Mouse (Mus musculus): ENCODE measurements around the gene Gkn1. TPM values are rescaled to one million over a fixed set of nuclear protein-coding genes. Genes with fewer than 3 reads are reported as not detected.
A peak's percentile ranks its signal among the peaks of the same experiment; 100 is the strongest.

Gkn1 gene
- total RNA-seq (2021), result under 1 TPM; 0.32 to 0.59 TPM

DNA sequence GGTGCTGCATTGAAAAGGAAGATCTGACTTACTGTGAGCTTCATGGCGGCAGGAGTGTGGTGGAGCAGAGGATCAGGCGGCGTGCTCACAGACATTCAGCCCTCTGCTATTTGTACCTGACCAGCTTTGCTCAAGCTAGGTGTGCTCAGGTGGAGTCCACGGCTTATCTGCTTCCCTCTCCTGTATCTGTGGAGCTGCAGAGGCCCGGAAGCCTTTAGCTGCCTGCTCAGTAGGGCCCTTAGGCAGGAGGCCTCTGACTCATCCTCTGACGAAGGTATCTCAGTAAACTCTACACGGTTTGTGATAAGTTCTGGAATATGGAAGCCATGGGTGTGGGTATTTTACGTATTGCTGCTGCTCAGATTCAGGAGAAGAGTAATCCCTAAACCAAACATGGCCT lies at the start of gene Gkn1:
Gene Gkn1, minus strand, starts transcription at position 114 of the 400 bp plus-strand sequence.
- intact Hi-C loops (cut with DNase I), result no loop called here
- DNase-seq (ENCODE audit: low spot score in 2 of 2), result no peak

DNA sequence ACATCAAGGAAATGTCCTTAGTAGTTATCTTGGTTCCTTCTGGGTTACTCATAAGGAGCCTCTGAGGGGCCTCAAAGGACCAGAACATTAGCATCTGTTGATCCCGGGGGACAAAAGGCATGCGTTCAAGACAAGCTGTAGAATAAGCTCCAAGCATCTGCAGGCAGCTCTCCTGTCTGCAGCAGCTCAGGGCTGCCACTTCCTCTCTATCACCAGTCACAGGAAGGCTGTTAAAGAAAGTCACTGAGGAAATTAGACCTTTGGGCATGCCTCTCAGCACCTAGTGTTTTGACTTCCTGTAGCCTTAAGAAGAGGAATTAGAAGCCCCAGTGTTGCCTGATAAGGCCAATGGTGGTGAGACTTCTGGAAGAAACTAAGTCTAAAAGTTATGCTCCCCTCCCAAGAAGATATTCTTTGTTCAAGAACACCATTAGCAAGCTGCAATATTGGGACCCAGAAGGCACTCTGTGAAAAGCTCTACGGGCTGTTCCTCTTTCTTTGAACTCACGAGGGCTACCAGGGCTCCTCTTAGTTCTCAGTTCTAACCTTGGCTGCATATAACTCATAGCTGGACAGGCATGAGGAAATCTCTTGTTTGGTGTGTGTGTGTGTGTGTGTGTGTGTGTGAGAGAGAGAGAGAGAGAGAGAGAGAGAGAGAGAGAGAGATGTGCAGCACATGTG lies 49.3 kb upstream of the Gkn1 start:
- no peak for DNase-seq (ENCODE audit: low spot score in 2 of 2)
- intact Hi-C loops (cut with DNase I), result loop anchor here (5.0 kb wide), 2 partner anchors 52 to 122 kb away; no protein-coding TSS in a partner anchor

DNA sequence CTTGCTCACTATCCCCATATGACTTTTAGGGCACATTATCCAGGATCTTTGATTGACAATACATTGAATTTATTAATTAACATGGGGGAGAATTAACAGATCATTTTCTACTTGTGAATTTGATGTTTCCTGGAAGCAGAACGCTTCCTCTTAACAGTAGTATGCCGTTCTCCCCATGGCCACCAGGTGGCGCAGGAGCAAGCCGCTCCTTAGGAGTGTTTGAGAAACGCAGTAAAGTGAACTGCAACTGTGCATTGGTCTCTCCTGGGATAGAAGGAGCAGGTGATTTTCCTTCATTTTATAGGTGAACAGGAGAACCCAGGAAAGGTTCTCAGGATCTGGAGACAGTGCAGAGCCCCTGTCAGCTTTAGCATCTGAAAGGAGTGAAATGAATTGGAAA lies 48.4 kb upstream of the Gkn1 start:
- peak; percentile 32 to 54 for DNase-seq (ENCODE audit: low spot score in 2 of 2)
- intact Hi-C loops (cut with DNase I), result loop anchor here (5.0 kb wide), 2 partner anchors 53 to 123 kb away; no protein-coding TSS in a partner anchor

DNA sequence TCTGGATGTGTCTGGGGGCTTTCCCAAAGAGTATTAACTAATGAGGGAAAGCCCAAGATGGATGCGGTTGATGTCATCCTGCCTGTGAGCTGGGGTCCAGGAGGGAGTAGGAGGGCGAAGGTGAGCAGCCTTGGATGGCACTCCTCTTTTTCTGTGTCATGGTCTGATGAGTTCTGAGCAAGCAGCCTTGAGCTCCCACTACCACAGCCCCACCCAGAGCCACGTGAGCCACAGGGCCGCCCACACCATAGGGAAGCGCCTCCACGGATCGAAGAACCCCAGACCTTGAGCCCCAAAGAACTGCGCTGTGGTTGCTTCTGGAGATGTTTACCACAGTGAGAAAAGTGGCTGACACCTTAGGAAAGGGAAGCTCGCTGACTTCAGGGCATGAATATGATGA lies 44.0 kb upstream of the Gkn1 start:
- intact Hi-C loops (cut with DNase I), result loop anchor here (5.0 kb wide), 2 partner anchors 58 to 128 kb away; no protein-coding TSS in a partner anchor
- no peak for DNase-seq (ENCODE audit: low spot score in 2 of 2)

DNA sequence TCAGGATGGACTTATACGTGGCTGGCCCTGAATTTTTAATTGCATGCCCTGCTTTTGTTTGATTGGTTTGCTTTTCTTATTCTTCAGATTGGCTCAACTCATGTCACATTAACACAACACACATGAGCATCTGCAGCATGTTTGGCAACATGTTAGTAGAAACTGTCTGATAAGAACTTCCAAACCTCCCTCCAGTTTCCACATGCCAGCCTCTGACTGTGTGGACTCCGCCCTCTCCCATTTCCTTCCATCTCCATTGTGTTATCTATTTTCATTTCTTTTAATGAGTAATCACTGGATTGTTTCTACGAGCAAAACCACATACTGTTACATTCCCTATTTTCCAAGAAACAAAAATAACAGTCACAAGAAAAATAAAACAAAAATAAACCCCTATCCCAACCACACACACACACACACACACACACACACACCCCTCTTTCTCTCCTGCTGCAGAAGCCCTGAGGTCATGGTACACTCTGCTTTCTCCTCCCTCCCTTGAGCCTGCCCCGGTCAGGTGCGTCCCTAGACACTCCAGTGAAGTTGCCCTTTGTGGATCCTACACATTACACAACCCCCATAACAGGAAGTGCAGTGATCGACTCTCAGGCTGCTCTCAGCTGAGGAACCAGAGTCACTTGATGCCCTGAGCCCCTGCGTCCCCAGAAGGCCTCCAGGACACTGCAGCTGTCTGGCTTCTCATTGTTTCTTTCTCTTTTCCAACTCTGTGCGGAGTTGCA lies 42.9 kb upstream of the Gkn1 start:
- intact Hi-C loops (cut with DNase I), result no loop called here
- DNase-seq (ENCODE audit: low spot score in 2 of 2), result no peak

DNA sequence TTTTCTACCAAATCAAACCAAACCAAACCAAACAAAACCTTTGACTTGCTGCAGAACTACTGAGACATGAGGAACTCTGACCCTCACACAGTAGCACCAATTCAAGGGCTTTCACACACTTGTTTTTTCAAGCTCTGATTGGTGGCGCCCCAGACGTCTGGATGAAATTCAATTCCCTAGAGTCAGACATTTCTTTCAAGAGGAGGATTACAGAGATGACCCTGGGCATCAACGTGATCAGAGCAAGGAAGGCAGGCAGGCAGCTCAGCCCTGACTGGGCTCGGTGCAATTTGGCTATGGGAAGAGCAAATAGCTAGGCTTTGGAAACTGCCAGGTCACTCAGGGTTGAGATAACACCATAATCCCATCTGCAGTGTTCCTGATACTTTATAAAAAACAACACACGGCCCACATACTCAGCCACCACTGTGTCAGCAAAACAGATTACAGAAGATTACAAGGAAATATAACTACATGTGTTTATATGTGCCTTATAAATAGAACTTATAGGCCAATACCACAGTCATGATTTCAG lies 38.8 kb upstream of the Gkn1 start:
- DNase-seq (ENCODE audit: low spot score in 2 of 2), result no peak
- intact Hi-C loops (cut with DNase I), result loop anchor here (5.0 kb wide), 1 partner anchor 52 kb away; the partner anchor contains the start of gene Antxr1

DNA sequence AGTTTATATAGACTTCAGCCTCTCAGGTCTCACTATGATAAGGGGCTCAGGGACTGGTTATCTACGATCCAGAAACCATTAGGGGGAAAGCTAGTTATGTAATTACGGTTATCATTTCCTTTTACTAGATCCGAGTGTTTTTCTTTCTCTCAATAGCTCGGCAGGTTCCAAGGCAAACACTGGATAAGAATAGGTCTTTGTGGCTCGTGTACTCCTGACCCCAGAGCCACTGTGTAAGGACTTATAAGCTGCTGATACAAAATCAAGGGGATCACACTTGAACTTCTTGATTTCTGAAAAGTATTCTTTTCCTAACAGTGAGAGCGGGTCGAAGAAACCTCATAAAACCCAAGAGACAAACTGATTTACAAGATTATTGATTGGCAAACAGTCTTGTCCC lies 38.1 kb upstream of the Gkn1 start, which contains the start of gene Gkn3:
Gene Gkn3, minus strand, starts transcription at position 59 of the 400 bp plus-strand sequence.
- intact Hi-C loops (cut with DNase I), result loop anchor here (5.0 kb wide), 1 partner anchor 52 kb away; the partner anchor contains the start of gene Antxr1
- DNase-seq (ENCODE audit: low spot score in 2 of 2), result no peak

DNA sequence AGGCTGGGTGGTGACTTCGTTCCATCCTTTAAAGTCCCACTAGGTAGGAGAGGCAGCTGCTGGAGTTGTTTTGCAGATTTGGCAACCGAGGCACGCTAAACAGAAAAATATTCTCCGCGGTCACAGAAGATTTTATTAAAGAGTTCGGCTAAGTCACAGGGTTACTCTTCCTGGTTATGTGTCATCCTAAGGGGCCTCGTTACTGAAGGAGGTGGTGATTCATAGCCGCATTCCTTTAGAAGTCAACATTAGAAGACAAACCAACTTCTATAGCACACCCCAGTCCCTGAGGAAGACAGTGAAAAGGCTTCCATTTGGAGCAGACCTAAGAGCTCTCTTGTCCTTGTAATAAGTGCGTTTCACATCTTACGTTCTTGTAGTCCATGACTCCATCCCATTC lies 35.9 kb upstream of the Gkn1 start:
- intact Hi-C loops (cut with DNase I), result loop anchor here (1.0 to 5.0 kb wide), 2 partner anchors 49 to 285 kb away; partner anchors contain the start of gene Antxr1
- no peak for DNase-seq (ENCODE audit: low spot score in 2 of 2)

DNA sequence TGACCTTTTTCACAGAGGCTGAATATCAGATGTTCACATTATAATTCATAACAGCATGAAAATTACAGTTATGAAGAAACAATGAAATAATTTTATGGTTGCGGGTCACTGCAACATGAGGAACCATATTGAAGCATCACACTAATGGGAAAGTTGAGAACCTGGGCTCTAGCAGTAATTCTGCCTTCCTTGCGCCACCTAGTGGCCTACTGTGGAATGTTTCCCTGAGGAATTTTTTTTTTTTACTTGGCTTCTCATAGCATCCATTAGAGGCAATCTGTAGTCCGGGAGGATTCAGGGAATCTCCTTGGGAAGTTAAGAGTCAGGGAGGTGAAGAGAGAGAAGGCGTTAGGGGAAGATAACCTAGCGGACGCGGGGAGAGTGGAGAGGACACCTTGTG lies 35.5 kb upstream of the Gkn1 start:
- intact Hi-C loops (cut with DNase I), result loop anchor here (1.0 to 5.0 kb wide), 2 partner anchors 49 to 285 kb away; partner anchors contain the start of gene Antxr1

DNA sequence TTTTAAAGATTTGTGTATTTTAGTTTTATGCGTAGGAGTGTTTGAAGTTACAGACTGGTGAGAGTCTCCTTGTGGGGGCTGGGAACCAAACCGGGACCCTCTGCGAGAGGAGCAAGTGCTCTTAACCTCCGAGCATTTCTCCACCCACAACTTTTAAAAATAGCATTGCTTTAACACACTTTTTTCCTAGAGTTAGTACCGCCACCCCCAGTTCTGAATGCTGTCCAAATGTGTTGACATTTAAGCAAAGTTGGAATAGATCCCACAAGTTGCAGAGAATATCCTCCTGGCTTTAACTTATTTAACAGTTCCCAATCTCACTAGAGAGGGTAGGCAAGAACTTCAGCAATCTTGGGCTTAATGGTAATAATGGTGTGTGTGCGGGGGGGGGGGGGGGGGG lies 34.0 kb upstream of the Gkn1 start:
- intact Hi-C loops (cut with DNase I), result loop anchor here (5.0 kb wide), 1 partner anchor 47 kb away; the partner anchor contains the start of gene Antxr1
- no peak for DNase-seq (ENCODE audit: low spot score in 2 of 2)

More for the DNA sequence above, 35.5 kb upstream of the Gkn1 start:
- DNase-seq (ENCODE audit: low spot score in 2 of 2), result peak; percentile 53 to 68

DNA sequence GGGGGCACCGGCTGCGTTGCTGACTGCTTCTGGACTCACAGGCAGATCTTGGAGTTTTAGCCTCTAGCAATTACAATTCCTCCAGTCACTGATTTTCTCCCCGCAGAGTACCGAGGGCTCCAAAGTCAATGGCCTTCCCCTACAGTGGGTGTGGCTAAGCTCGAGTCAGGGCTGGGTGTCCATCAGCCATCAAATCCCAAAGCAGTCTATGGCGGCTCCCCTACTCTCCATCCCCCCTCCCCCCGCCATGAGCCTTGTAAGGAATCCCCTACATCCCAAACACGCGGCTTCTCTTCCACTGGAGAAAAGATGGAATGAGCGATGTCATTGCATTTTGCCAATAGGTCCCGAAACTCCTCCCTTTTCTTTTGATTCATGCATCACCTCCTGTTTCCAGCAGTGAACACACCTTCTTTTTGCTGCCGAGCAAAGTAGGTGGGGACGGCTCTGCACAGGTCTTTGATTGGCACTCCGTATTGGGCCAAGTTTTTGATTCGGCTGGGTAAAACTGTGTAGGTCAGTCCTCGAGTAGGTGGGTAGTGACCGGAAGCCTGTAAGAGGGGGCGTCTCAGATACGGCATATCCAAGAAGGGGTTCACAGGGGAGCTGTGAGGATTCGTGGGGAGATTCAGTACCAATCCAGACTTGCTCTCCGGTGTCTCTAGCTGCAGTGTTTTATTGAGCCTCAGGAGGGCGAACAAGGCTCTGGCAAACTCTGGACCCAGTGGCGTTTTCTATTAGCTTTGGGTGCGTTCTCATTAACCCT lies 33.4 kb upstream of the Gkn1 start:
- intact Hi-C loops (cut with DNase I), result no loop called here
- peak in 1 of 2 experiments; percentile 16 for DNase-seq (ENCODE audit: low spot score in 2 of 2)

DNA sequence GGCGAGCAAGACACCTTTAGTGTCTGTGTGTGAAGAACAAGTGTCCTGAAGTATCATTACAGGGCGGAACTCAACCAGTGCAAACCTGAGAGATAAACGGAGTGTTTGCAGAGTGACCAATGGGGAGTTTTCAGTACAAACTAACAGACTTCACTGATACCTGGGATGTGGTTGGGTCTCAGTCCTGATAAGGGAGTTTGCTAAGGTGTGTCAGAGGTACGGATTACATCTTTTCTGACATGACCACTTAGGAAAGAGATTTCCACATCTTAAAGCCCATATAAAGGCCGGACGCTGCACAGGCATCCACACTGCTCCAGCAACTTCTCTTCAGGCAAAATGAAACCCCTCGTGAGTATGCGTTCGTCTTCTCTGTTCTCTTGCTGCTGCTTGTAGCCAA lies 22.3 kb upstream of the Gkn1 start, which contains the start of gene Gkn2:
Gene Gkn2, plus strand, starts transcription at position 301 of the 400 bp plus-strand sequence.
- no peak for DNase-seq (ENCODE audit: low spot score in 2 of 2)
- intact Hi-C loops (cut with DNase I), result no loop called here

DNA sequence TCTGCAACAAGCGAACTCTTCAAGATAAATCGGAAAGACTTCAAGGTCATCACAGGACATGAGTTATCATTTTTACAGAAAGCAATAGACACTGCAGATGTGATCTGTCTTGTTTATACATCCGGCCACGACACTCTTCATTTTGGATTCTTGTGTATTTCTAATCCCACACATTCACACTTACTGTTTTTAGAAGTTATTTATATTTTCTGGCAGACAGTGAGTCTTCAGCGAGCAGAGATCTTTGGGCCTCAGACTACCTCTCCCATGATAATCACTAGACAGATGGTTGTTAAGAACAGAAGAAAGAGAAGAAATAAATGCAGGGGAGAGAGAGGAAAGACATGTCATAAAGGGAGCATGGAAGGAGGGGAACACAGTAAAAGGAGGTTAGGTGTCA lies 18.5 kb upstream of the Gkn1 start:
- DNase-seq (ENCODE audit: low spot score in 2 of 2), result no peak
- intact Hi-C loops (cut with DNase I), result no loop called here

DNA sequence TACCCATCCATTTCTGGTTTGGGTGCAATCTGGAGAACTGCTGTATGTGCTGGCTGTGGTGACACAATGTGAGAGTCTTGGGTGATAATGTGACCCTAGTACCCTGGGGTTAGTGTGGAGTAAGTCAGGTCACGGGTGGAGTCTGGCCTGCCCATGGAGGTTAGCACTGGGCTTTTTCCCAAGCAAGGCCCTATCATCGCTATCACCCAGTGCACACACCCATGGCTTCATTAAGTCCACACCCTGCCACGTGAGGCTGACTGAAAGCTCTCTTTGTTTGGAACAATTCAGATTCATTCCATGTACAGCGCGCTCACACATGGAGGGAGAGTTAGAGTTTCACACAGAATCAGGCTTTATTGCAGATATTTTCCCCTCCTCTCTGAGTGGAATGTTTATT lies 3.7 kb upstream of the Gkn1 start:
- intact Hi-C loops (cut with DNase I), result no loop called here

DNA sequence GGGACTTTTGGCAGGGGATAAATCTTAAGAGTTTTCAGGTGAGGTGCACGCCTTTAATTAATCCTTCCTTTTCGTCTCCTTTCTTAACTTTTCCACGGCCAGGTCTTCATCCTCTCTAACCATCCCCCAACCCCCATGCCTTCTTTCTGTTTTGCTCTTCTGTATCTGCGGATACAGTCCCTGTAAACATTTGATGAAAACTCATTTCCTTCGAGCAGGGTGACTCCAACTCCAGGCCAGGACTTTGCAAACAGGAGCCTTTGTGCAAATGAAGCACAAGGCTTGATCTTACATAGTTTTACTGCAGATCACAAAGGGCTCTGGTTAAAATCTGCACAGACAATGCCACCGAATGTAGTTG lies 14.8 kb downstream of the Gkn1 start:
- intact Hi-C loops (cut with DNase I), result loop anchor here (1.0 to 5.0 kb wide), 2 partner anchors 51 to 235 kb away; partner anchors contain the start of gene Gkn3
- no peak for DNase-seq (ENCODE audit: low spot score in 2 of 2)

More for the DNA sequence above, 3.7 kb upstream of the Gkn1 start:
- DNase-seq (ENCODE audit: low spot score in 2 of 2), result no peak

DNA sequence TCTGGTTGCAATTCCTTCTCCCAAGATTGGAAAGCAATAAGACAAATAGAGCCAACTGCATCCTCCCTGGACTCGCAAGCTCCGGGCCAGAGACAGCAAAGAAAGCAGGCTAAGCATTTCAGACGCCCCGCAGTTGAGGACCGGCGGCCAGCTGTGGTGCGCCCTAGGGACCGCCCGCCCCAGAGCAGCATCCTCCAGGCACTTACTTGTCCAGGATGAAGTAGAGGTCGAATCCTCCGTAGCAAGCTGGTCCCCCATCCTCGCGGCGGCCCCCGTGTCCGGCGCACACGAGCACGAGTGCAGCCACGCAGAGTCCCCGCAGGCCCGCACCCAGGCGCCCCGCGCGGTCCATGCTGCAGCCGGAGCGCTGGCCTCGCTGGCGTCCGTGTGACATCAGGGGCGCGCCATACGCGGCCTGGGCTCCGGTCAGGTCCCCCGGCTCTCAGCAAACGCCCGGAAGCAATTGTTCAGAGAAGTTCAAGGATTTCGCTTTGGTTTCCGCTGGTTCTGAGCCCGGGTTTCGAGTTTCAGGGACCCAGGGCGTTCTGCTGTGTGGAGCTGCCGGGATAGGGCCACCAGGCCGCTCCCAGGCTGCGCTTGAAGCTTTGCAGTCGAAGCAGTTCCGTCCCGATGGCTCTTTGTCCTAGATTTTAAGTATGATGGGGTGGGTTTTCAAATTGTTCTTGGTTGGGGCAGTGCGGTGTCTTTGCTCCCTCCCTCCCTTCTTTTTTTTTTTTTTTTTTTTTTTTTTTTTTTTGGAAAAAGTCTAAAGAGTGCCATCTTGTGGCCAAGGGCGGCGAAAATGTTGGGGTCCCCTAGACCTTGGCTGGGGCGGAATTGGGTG lies 15.4 kb downstream of the Gkn1 start, which contains the start of gene Antxr1:
Gene Antxr1, minus strand, starts transcription at position 731 of the 844 bp plus-strand sequence.
- peak; percentile 64 to 73 for DNase-seq (ENCODE audit: low spot score in 2 of 2)
- intact Hi-C loops (cut with DNase I), result loop anchor here (1.0 to 5.0 kb wide), 2 partner anchors 52 to 234 kb away; partner anchors contain the start of gene Gkn3

DNA sequence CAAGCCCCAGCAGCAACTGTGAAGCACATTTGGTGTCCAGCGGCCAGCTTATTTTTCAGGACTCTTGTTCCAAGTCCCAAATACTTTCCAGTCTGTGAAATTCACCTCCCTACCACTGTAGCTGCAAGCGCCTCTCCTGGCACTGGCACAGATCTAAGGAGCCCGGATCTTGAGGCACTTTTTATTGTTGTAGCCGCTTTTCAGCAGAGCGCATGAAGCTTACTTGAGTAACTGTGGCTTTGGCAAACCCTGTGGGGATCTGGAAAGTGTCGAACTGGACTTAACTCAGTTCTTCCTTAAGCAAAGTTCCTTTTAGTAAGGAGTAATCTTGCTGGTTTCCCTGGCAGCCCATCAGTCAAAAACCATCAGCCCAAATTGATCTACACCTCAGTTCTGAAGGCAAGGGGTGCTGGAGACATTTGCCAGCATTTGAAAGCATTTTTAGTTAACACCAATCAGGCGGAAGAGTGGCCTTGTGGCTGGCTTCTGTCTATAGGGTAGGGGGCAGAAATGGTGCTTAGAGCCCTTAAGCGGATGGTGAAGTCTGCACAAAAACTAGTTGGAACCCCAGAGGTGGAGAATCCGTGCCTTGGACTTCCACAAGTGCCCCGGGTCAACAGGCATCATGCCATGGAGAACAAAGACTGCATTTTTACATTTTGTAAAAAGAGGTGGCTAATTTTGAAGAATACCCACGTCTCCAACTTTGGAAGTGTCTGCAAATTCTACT lies 16.2 kb downstream of the Gkn1 start:
- intact Hi-C loops (cut with DNase I), result loop anchor here (1.0 to 5.0 kb wide), 2 partner anchors 53 to 233 kb away; partner anchors contain the start of gene Gkn3
- DNase-seq (ENCODE audit: low spot score in 2 of 2), result peak; percentile 49 to 60

DNA sequence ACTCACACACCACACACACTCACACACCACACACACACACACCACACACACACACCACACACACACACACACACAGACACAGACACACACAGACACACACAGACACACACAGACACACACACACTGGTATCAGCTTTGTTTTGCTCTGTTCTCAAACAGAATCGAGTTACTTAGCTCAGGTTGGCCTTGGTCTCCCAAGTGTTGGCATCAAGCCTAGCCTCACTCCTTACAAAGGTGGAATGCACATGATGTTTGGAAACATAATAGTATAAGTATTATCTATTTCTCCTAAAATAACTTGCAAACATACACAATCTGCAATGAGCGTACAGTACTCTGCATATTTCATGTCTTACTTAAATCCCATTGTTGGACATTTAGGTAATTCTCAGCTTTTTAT lies 18.4 kb downstream of the Gkn1 start:
- DNase-seq (ENCODE audit: low spot score in 2 of 2), result no peak
- intact Hi-C loops (cut with DNase I), result no loop called here

Measured in left cerebral cortex, postnatal 36 days (tissue).